8 mouse cellular contexts compared by ENCODE assay signal in genomic region chr6:89455523-89456000, GRCm38 (mm10).
A peak's percentile ranks its signal among the peaks of the same experiment; 100 is the strongest.
DNase-seq lines count a peak whose midpoint lies in the region; ATAC-seq and TF ChIP-seq lines count a peak whose summit lies in the region.
"Had no signal": no experiment of that assay in that cellular context is flagged by ENCODE, and none has a peak within 500 bp of the region (broad histone marks: within the 10 kb centered on the region; RNA-seq: fewer than 3 reads in every experiment).

No protein-coding gene starts in this region.

- no peaks in the 10 kb centered on the region for H3K9me3 ChIP-seq in heart, embryonic 14.5 days (ENCODE audit: control insufficient read depth, low read length)

- no peak overlapping the region for H3K4me3 ChIP-seq in bone marrow macrophage, adult 2 months (ENCODE audit: insufficient read depth, low read length)
- no peak overlapping the region for H3K4me3 ChIP-seq in heart, embryonic 14.5 days (ENCODE audit: control insufficient read depth in 1 of 2, insufficient read depth in 1 of 2, low read depth in 1 of 2, low read length in 2 of 2)

- H3K4me2 ChIP-seq in heart, embryonic 14.5 days (ENCODE audit: low read length) = no peak overlapping the region

- H3K9ac ChIP-seq in heart, embryonic 14.5 days (ENCODE audit: low read length) = no peak overlapping the region

- DNase-seq in lung, postnatal 36 days = peak; percentile 29
- no peak for DNase-seq in lung, postnatal 14 days
- no peak for DNase-seq in layer of hippocampus, adult 9-10 months (ENCODE audit: low spot score)
- DNase-seq in right cerebral cortex, postnatal 36 days (ENCODE audit: low spot score in 2 of 2) = no peak
- DNase-seq: lung, adult 2 months had no signal

- TF ChIP-seq POLR2A in bone marrow macrophage, adult 2 months (IDR thresholded peaks at IDR 0.05; ENCODE audit: borderline replicate concordance, low read depth, low read length) = no peak

- H3K27me3 ChIP-seq in heart, embryonic 14.5 days (ENCODE audit: control insufficient read depth, insufficient read depth, low read length) = no peaks in the 10 kb centered on the region

- peak overlapping the region; percentile 49 for H3K27ac ChIP-seq in bone marrow macrophage, adult 2 months (ENCODE audit: insufficient read depth, low read depth, low read length)
- peak overlapping the region; percentile 52 to 66 for H3K27ac ChIP-seq in heart, embryonic 14.5 days (replicated peaks in 1 of 2; ENCODE audit: control insufficient read depth in 1 of 2, insufficient read depth in 1 of 2, low read depth in 2 of 2, low read length in 2 of 2)

- peaks cover 44% of the 10 kb centered on the region for H3K4me1 ChIP-seq in bone marrow macrophage, adult 2 months (ENCODE audit: control insufficient read depth, insufficient read depth, low read length)
- H3K4me1 ChIP-seq in heart, embryonic 14.5 days (ENCODE audit: control insufficient read depth in 2 of 2, insufficient read depth in 2 of 2, low read length in 2 of 2) = peaks cover 19 to 35% of the 10 kb centered on the region in 2 experiments

- no peak for TF ChIP-seq CTCF in bone marrow macrophage, adult 2 months (IDR thresholded peaks at IDR 0.05; ENCODE audit: low read depth, low read length)

- ATAC-seq in heart, embryonic 14.5 days (ENCODE audit: insufficient number of reproducible peaks, insufficient read depth, low FRiP score, low read depth) = peak; percentile 65
- peak; percentile 34 for ATAC-seq in megakaryocyte, adult 5-6 weeks (ENCODE audit: poor library complexity, severe bottlenecking)

- 23% methylated on average over 4 of the region's 4 CpGs for WGBS in heart, embryonic 14.5 days

- H3K36me3 ChIP-seq in heart, embryonic 14.5 days (ENCODE audit: control insufficient read depth, insufficient read depth, low read length) = no peaks in the 10 kb centered on the region
